Mouse (Mus musculus) kidney, postnatal 0 days (tissue): Measurements from ENCODE around the gene Slc11a1. TPM values are rescaled to one million over a fixed set of nuclear protein-coding genes. Genes with fewer than 3 reads are reported as not detected.

Source experiments
- ATAC-seq: fragments of 200-750 bp; cut with Nextera tagmentation; replicated peaks from 2 replicates; pipeline ENCODE4 v1.8.0; 2017; ENCODE audit warnings: low read depth, moderate number of reproducible peaks, moderate TSS enrichment, moderate library complexity; ENCODE audit not compliant: low FRiP score
- DNase-seq: peaks from one replicate; pipeline ENCODE4 v3.0.0-alpha.2; 2016; ENCODE audit warnings: low spot score
- H3K27ac ChIP-seq: fragments of 300-500 bp; sonication (generic); 2 replicates; pipeline ENCODE4 v1.5.1; 2014; ENCODE audit warnings: mild to moderate bottlenecking
- H3K27me3 ChIP-seq: fragments of 300-500 bp; sonication (generic); 2 replicates; pipeline ENCODE4 v1.6.1; 2014; ENCODE audit warnings: low read length, mixed read lengths; ENCODE audit not compliant: insufficient read depth
- H3K36me3 ChIP-seq: fragments of 300-500 bp; sonication (generic); 2 replicates; pipeline ENCODE4 v1.6.1; 2014; ENCODE audit warnings: low read length, mixed read lengths; ENCODE audit not compliant: insufficient read depth
- H3K4me1 ChIP-seq: fragments of 300-500 bp; sonication (generic); replicated peaks from 2 replicates; pipeline ENCODE4 v1.6.1; 2014; ENCODE audit warnings: antibody characterized with exemption, low read length, mixed read lengths; ENCODE audit not compliant: insufficient read depth
- H3K4me2 ChIP-seq: fragments of 300-500 bp; sonication (generic); 2 replicates; pipeline ENCODE4 v1.6.1; 2014; ENCODE audit warnings: mild to moderate bottlenecking, low read length, moderate library complexity, mixed read lengths
- H3K4me3 ChIP-seq: fragments of 300-500 bp; sonication (generic); replicated peaks from 2 replicates; pipeline ENCODE4 v1.5.1; 2014; ENCODE audit warnings: low read depth, low read length
- H3K9ac ChIP-seq: fragments of 300-500 bp; sonication (generic); 2 replicates; pipeline ENCODE4 v1.6.1; 2014; ENCODE audit warnings: low read depth, low read length
- H3K9me3 ChIP-seq: fragments of 300-500 bp; sonication (generic); replicated peaks from 2 replicates; pipeline ENCODE4 v1.6.1; 2016; ENCODE audit warnings: low read length, inconsistent platforms, mixed read lengths
- CTCF ChIP-seq: IDR thresholded peaks from 2 replicates; pipeline ENCODE4 v1.5.1; 2016; ENCODE audit warnings: antibody characterized with exemption, low read depth, mild to moderate bottlenecking, moderate library complexity
- WGBS: fragments of 180-500 bp; shearing (Covaris S2); extraction: QIAGEN DNeasy Blood & Tissue Kit; methylation state at CpG from one replicate; pipeline ENCODE4 v1.1.7; 2014; 5-methylcytosine and 5-hydroxymethylcytosine counted together
- polyA plus RNA-seq: library from polyadenylated mRNA; unstranded; fragments of >200 nt; fragmentation: Nextera tagmentation; extraction: Ambion mirVana; gene quantifications from 2 replicates; pipeline ENCODE4 v1.2.1, GENCODE M21; 2015

Gene Slc11a1
- polyA plus RNA-seq, 1 experiment from 2014 or later: 3.6 TPM

- Histone ChIP-seq H3K27me3 (no peaks in the 10 kb centered on the region), H3K4me1 (no peaks in the 10 kb centered on the region), H3K4me3 (no peak overlapping the region), H3K9me3 (no peaks in the 10 kb centered on the region), H3K9ac (no peak overlapping the region), H3K27ac (no peak overlapping the region), H3K36me3 (no peaks in the 10 kb centered on the region), H3K4me2 (no peak overlapping the region)
- 69% methylated on average over 10 of the region's 10 CpGs for WGBS
- DNase-seq (no peak), ATAC-seq (no peak)
- TF ChIP-seq CTCF: no peak
Observed at GRCm38 (mm10) chr1:74375561-74375960, 566 bp downstream of the Slc11a1 start.

GRCm38 (mm10) chr1:74376396-74376795, 1.4 kb downstream of the Slc11a1 start:
- H3K36me3 ChIP-seq: no peaks in the 10 kb centered on the region
- no peaks in the 10 kb centered on the region for H3K27me3 ChIP-seq
- H3K4me3 ChIP-seq: no peak overlapping the region
- no peak overlapping the region for H3K9ac ChIP-seq
- TF ChIP-seq CTCF: no peak
- DNase-seq (no peak), ATAC-seq (no peak)
- H3K4me1 ChIP-seq: no peaks in the 10 kb centered on the region
- H3K9me3 ChIP-seq: no peaks in the 10 kb centered on the region
- H3K27ac ChIP-seq: no peak overlapping the region
- WGBS: 71% methylated on average over 4 of the region's 4 CpGs
- no peak overlapping the region for H3K4me2 ChIP-seq

- WGBS: 84% methylated on average over 7 of the region's 7 CpGs
- H3K4me1 ChIP-seq: no peaks in the 10 kb centered on the region
- H3K36me3 ChIP-seq: no peaks in the 10 kb centered on the region
- H3K9me3 ChIP-seq: no peaks in the 10 kb centered on the region
- no peaks in the 10 kb centered on the region for H3K27me3 ChIP-seq
- TF ChIP-seq CTCF: no peak
- ATAC-seq (no peak), DNase-seq (no peak)
- no peak overlapping the region for H3K4me2 ChIP-seq
- H3K4me3 ChIP-seq: no peak overlapping the region
- no peak overlapping the region for H3K27ac ChIP-seq
- no peak overlapping the region for H3K9ac ChIP-seq
Observed at GRCm38 (mm10) chr1:74379058-74379504, 4.1 kb downstream of the Slc11a1 start.

- Histone ChIP-seq H3K9ac (no peak overlapping the region), H3K4me1 (no peaks in the 10 kb centered on the region), H3K4me2 (no peak overlapping the region), H3K4me3 (no peak overlapping the region), H3K9me3 (no peaks in the 10 kb centered on the region), H3K36me3 (no peaks in the 10 kb centered on the region), H3K27me3 (no peaks in the 10 kb centered on the region), H3K27ac (no peak overlapping the region)
- 82% methylated on average over 5 of the region's 5 CpGs for WGBS
- TF ChIP-seq CTCF: no peak
- DNase-seq (no peak), ATAC-seq (no peak)
Observed at GRCm38 (mm10) chr1:74380484-74380883, 5.5 kb downstream of the Slc11a1 start.

- Histone ChIP-seq H3K9ac (no peak overlapping the region), H3K36me3 (no peaks in the 10 kb centered on the region), H3K27me3 (no peaks in the 10 kb centered on the region), H3K4me3 (no peak overlapping the region), H3K4me2 (no peak overlapping the region), H3K4me1 (no peaks in the 10 kb centered on the region), H3K9me3 (no peaks in the 10 kb centered on the region), H3K27ac (no peak overlapping the region)
- no peak for DNase-seq
- WGBS: 91% methylated on average over 10 of the region's 10 CpGs
- no peak for TF ChIP-seq CTCF
- ATAC-seq: no peak; the same call in 1 of the 2 replicates
Observed at GRCm38 (mm10) chr1:74381588-74382021, 6.6 kb downstream of the Slc11a1 start.

GRCm38 (mm10) chr1:74383385-74383784, 8.4 kb downstream of the Slc11a1 start:
- 83% methylated on average over 13 of the region's 13 CpGs for whole genome bisulfite sequencing
- ATAC-seq: no peak

GRCm38 (mm10) chr1:74384525-74384924, 9.5 kb downstream of the Slc11a1 start:
- Histone ChIP-seq H3K9me3 (no peaks in the 10 kb centered on the region), H3K4me2 (no peak overlapping the region), H3K27ac (no peak overlapping the region), H3K9ac (no peak overlapping the region), H3K36me3 (no peaks in the 10 kb centered on the region), H3K27me3 (no peaks in the 10 kb centered on the region), H3K4me3 (no peak overlapping the region), H3K4me1 (0 out of 2 replicates have a peak, but pooled peaks cover 5% of the 10 kb centered on the region)
- WGBS: 80% methylated on average over 8 of the region's 8 CpGs
- ATAC-seq (no peak), DNase-seq (no peak)
- TF ChIP-seq CTCF: no peak

More at GRCm38 (mm10) chr1:74383385-74383784, 8.4 kb downstream of the Slc11a1 start:
- no peak for TF ChIP-seq CTCF
- no peaks in the 10 kb centered on the region for H3K36me3 ChIP-seq
- H3K9ac ChIP-seq: no peak overlapping the region
- H3K4me1 ChIP-seq: 0 out of 2 replicates have a peak, but pooled peaks cover 5% of the 10 kb centered on the region
- no peak for DNase-seq
- H3K4me3 ChIP-seq: no peak overlapping the region
- H3K27me3 ChIP-seq: no peaks in the 10 kb centered on the region
- H3K9me3 ChIP-seq: no peaks in the 10 kb centered on the region
- no peak overlapping the region for H3K4me2 ChIP-seq
- no peak overlapping the region for H3K27ac ChIP-seq
